Mouse (Mus musculus): ENCODE measurements at regions not wholly inside any gene's neighbourhood (a gene's known extent, or its start where the extent isn't known, plus 50 kb on each side); places are given as distances from the start of the nearest gene placed in this dataset.

DNA sequence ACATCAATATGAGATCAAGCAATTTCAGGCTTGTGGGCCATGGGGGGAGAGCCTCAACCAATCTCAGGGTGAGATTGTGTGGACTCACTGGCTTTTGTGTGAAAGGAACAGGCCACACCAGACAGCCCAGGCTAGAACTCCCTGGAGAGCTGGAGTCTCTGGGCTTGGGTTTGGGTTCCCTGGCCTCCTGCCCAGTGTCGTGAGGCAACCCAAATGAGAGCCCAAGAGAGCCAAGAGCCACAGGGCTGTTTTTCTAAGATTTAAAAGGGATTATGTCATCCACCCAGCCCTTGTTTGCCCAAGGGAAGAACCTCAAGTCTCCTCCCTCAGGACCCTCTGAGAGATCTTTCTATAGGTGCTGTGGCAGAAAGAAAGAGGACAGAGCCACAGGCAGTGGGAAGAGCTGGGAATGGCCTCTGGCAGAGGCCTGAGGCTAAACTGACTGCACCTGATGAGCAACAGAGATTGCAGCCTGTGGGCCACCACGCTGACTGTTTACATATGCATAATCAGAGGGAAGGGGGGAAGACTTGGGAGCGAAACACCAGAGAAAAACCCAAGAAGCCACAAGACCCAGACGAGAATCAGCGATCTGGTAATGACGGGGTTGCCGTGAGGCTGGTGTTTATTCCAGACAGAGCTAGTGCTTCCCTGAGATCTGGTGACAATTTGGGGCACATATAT is 92.1 kb downstream of the Bcl2l11 start:
- DNase-seq (ENCODE audit: low spot score) = peak; percentile 20

DNA sequence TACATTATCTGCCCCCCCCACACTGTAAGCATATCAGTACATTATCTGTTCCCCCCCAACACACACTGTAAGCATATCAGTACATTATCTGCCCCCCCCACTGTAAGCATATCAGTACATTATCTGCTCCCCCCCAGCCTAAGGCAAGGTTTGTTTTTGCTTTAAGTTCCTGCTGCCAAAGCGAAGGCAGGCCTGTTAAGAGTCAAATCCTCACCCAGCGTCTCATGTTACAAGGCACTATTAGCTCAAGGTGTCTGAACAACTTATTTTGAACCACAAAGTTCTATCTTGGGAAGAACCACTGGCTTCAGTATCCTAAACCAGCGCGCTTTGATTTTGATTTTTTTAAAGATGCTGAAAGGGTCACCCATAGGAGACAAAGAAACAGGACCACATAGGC is 93.1 kb downstream of the Bcl2l11 start:
- no peak for DNase-seq (ENCODE audit: low spot score)

DNA sequence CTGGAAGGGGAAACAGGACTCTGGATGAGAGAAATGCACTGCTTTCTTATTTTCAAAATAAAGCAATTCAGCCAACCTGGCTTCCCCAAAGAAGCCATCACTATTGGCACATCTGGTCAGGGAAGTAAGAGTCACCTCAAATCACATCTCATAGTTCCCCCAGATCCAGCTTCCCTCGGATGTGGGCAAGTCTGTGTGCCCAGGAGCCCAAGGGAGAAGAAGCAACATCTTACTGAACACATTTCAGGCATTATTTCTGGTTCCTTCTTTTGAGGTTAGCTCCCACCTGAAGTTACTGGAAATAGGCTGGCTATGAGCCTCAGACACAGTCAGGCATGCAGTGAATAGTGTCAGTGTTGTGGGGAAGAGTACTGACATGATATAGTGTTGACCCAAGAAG is 95.2 kb downstream of the Bcl2l11 start:
- DNase-seq (ENCODE audit: low spot score) = no peak

DNA sequence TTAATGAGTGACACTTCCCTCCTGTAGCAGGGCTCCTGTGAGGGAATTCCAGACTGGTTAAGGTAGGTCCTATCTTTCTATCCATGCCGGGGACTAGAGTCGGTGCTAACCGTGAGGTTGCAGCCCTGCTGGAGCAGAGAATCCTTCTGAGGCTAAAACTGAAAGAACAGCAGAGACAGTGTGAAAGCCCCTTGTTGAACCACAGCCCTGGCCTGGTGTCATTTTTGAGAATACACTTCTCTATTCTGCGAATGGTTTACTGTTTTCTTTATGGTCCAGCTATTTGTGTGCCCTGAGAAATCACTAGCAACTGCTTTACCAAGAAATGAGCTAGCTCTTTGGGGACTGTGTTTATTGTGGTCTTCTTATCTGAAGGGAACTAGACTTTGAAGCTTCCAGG is 95.8 kb downstream of the Bcl2l11 start:
- DNase-seq (ENCODE audit: low spot score) = no peak

DNA sequence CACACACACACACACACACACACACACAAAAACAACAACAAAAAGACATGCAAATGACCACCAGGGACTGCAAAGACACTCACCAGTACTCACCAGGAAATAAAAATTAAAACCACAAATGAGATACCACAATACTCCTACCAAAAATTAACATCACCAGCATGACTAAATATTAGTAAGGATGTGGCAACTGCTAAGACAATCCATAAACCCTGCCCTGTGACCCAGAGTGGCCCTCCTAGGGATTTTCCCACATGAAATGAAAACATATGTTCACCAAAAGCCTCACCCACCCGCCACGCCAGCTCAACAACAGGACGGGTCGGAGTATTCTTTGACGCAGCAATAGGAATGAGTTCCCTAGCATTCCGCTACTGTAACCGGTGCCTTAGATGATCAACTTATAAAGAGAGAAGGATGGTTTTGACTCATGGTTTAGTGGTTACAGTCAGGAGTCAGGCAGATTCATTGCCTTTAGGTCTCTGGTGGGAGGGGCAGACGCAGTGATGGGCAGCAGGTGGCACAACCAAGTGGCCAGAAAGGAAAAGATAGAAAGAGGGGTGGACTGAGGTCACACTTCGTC is 100.7 kb downstream of the Bcl2l11 start:
- DNase-seq (ENCODE audit: low spot score) = no peak

DNA sequence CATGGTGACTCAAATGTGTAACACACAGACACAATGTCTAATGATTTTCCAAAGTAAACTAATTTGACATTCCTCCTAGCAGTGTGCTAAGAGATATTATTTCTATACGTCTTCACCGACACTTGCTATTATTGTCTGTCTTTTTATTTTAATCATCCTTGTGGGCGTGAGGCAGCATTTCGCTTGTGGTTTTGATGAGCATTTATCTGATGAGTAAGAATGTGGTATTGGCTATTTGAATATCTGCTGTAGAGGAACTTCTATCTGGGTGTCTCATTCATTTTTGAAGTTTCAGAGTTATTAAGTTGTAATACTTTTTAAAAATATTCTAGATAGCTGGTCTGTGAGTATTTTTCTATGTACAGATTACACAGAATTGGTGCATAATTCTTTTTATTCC is 103.9 kb downstream of the Bcl2l11 start:
- no peak for DNase-seq (ENCODE audit: low spot score)

DNA sequence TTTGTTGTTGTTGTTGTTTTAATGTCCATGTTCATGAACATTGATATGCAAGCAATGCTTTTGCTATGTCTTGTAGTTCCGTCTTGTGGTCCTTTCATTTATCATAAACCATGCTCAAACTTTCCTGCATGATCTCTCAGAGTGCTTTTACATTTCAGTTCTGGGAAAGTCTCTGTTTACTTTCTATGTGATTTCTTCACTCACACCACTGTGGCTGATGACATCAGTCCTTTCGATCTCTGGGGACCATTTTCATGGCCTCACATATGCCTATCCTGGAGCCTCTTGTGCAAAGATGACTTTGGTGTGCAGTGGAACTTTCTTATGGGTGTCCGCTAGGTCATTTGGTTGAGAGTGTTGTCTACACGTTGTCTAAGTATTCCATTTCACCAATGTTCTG is 105.1 kb downstream of the Bcl2l11 start:
- no peak for DNase-seq (ENCODE audit: low spot score)

DNA sequence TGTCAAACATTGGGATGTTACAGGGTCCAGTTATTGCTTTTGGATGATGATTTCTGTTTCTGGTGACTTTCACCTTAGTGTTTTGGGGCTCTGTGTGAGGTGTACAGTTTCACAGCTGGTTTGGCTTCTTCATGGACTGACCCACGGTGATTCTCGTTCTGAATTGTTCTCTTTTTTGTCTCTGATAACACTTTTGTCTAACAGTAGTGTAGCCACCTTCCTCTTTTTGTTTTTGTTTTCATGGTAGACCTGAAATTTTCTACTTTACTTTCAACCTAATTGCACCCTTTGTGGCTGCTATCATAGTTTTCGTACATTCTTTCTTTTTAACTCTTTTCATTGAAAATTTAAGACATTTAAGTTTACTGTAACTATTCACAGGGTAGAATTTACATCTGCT is 105.5 kb downstream of the Bcl2l11 start:
- no peak for DNase-seq (ENCODE audit: low spot score)

DNA sequence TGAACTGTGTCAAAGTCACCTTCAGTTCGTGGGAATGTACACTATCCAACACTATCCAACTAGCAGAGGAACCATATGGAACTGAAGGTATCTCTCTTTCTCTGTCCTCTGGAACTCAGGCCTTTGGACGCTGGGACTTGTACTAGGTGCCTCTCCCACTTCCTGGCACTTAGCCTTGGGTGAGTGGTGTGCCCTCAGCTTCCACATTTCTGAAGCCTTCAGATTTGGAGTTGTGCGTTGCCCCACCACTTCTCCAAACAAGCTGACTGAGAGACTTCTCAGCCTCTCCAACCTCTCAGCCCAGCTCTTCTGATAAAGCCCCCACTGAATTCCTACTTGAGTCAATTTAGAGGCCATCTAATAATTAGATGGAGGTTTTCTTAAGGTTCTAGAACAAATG is 106.2 kb downstream of the Bcl2l11 start:
- no peak for DNase-seq (ENCODE audit: low spot score)

DNA sequence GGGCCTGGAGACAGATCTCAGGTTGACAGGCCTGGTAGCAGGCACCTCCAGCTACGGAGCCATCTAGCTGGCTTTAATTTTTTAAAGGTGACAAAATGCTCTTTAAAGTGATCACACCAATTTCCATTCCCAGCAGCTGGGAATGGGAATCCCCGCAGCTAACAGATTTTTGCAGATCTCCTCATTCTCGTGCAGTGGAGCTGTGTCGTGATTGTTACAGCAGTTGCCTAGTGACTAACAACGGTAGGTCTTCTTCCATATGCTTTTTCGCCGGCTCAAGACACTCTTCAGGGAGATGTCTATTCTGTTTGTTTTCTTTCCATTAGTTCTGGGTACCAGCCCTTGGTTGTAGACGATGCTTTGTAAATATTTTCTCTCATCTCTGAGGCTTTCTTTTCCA is 109.3 kb downstream of the Bcl2l11 start:
- DNase-seq (ENCODE audit: low spot score) = no peak

DNA sequence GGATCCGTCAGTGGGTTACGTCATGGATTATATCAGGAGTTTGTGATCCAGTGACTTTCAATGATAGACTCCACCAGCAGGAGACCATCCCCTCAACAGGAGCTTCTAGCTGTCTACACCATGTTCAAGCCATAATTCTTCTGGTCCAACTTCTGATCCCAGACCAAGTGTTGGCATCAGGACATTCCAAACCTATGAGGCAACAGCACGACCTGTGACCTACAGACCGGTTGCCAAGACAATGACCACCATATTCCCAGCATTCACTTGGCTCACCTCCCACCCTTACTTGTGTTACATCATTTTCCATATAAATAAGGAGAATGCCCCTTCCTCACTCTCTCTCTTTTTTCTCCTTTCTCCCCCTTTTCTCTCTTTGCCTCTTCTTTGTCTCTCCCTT is 113.6 kb downstream of the Bcl2l11 start:
- DNase-seq (ENCODE audit: low spot score) = no peak

DNA sequence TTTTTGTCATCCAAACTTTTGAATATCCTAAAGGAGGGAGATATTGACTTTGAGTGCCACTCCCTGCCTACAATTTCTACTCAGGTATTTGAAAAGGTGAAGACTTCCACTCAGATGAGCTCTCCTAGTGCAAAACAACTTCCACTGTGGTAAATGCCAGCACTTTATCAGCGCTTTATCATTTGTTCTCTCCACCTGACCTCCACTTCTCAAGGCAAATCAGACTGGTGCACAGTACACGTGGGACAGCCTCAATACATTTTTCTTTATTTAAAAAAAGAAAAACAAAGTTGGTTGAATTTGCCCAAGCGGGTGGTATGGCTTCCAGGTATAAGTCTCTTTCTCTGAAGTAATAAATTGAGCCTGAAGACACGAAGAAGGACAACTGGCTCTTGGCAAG is 114.2 kb downstream of the Bcl2l11 start:
- no peak for DNase-seq (ENCODE audit: low spot score)

DNA sequence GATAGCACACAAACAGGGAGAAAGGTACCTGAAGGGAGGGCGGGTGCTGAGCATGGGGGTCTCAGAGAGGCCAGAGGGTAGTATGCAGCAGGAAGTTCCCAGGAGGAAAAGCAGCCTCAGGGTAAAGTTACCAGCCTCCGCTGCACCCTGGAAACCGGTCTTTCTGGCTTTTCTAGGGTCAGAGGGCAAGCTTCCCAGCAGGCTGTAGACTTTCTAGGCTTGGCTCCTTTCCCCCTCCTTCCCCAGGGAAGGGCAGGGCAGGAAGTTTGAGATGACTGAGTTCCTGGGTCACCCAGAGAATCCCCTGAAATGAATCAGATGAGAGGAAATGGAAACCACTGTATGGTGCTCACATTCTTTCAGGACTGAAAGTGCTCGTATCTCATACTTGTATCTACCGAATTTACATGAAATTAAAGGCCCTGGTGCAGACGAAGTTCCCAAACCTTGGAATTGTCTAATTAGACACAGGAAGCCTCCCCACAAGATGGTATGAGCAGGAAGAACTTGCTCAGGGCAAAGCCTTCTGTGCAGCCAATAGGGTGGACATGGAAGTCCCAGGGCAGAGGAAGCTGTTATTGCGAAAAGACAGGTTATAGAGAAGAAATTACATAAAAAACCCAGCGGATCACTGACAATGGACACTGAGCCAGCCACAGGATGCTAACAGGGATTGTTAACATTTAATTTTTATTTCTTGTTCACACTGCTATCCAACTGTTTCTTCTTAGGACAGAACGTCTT is 114.9 kb downstream of the Bcl2l11 start:
- peak; percentile 41 for DNase-seq (ENCODE audit: low spot score)

DNA sequence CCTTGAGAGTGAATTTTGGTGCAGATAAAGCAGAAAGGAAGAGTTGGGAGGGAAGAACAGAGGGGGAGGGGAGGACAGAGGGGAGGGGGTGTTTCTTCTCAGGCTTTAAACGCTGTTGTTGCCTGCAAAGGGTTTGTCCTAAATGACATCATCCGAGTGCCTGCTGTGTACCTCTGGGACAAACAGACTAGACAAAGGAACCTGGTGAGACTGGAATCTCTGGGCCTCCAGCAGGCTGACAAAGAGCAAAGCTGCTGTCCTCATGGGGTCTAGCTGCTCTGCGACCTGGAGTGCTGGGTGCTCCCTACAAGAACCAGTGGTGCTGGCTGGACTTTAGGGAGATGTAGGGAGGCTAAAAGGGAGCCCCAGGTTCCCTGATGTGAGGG is 115.4 kb downstream of the Bcl2l11 start:
- no peak for DNase-seq (ENCODE audit: low spot score)

DNA sequence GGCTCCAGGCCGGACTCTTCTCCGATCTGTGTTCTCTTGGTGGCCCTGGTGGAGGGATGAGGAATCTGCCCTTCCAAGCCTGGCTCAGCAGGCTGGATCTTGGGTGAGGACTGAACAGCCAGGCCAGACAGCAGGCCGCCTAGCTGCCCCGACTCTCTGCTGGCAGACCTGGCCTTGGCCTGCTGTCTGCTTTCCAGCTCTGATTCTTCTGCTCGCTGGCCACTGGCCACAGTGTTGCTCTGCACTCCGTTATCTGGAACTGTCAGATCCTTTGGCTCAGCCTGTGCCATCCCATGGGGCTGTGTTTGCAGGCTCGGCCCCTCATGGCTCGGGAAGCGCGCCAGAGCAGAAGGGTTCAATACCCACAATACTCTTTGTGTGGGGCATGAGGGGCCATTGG is 119.7 kb downstream of the Bcl2l11 start:
- DNase-seq (ENCODE audit: low spot score) = peak; percentile 79

DNA sequence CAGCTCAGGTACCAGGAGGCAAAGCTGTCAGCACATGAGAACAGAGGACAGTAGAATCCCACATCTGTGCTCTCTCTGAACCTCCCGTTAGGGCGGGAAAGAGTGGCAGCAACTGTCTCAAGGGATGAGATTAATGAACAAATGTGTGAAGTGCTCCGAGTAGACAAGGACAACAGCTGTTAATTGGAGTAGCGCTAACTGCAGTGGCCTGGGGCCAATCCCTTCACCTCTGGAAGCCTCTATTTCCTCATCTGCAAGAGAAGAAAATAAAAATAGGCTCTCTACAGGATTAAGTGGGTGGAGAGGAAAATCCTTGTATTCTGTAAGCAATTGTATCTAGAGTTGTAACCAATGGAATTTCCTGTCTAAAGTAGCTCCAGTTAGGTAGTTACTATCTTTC is 122.1 kb downstream of the Bcl2l11 start:
- DNase-seq (ENCODE audit: low spot score) = peak; percentile 48

DNA sequence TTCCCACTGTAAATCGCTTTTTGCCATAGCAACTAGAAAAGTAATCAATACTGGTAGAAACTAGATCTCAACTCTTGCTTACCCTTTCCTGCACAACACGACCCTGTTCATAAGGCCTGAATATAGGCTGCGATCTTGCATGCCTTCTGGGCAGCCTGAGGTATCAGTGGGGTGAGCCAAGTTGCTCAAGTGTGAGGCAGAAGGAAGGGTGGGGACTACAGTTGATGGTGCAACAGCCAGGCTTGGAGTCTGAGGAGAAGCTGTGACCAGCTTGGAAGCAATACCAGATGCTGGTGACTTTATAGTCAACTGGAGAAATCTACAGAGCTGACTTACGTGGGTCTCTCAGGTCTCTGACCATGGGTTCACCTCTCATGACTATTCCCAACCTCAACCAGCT is 123.3 kb downstream of the Bcl2l11 start:
- DNase-seq (ENCODE audit: low spot score) = no peak

DNA sequence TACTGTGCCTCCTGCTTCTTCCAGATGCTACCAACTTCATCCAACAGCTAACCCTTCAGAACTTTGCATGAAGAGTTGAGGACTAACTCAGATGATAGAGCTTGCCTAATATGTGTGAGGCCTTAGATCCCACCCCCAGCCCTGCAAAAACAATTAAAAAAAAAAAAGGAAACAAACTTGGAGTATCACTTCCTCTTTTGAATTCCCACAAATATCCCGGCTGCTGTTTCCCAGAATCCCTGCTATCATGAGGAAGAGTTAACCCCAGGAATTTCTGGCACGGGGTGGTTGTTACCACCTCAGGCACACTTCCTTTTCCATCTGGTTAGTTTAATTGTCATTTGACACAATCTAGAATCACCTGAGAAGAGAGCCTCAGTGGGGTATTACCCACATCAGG is 123.8 kb downstream of the Bcl2l11 start:
- DNase-seq (ENCODE audit: low spot score) = peak; percentile 35

DNA sequence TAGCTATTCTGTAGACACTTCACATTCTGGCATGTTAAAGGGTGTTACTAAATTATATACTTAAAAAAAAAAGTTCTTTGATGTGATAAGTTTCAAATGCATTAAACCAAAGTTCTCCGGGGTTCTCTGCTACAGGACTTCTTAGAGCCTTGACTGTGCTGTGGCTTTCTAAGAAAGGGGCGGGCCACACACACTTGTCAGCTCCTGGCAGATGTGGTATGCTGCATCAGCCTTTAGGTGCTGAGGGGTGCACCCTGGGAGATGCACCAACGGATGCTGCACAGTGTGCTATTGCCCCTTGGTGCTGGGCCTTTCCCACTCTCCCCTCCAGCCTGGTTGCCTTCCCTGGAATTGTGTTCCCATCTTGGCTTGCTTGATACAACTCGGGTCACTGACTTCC is 125.0 kb downstream of the Bcl2l11 start:
- DNase-seq (ENCODE audit: low spot score) = no peak

DNA sequence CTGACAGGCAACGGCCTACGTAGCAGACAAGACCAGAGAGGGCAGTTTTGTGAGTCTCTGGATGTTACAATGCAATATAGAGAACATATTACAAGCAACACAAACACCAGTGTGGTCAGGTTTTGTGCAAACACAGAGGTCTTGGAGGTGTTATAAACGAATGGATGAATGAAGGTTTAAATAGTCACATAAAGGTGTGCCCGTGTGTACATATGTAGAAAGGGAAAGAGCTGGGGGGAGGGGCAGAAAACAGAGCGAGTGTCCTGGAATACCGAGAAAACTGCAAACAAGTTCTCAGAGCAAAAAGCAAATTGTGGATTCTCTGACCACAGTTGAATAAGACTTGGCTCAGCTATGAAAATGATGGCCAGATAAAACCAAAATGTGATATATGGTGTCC is 130.8 kb downstream of the Bcl2l11 start:
- DNase-seq (ENCODE audit: low spot score) = no peak

DNA sequence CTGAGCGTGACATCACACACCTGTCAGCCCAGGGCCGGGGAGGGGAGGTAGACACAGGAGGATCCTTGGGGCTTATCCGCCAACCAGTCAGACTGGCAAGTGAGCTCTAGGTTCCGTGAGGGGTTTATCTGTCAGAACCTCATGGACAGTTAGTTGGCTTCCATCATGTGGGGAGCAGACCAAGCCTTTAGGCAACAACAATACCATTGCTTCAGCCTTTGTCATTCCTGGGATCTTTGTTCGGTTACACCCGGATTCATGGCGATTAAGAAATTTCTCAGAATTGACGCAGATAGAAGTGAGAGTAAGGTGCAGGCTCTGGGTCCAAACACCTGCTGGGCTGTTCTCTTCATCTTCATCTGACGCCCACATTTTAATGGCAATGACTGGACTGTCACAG is 131.4 kb downstream of the Bcl2l11 start:
- DNase-seq (ENCODE audit: low spot score) = no peak

DNA sequence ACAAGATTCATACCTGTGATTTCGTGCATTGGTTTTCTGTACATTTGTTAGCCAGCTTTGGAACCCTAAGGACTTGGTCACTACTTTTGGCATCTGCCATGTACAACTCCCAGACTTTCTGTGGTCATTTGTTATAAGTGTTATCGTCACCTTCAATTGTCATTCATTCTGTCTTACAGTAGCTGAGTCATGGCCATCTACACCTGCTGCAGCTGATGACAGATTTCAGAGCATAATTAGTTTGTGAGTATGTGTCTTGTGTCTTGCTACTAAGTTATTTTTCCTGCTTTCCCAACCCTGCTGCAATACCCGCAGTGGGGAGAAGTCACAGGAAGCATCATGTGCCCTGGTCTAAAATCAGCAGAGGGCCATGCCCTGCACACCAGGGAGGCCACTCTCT is 138.0 kb downstream of the Bcl2l11 start:
- no peak for DNase-seq (ENCODE audit: low spot score)

Measured in heart, adult 8-10 months (tissue).